Mouse (Mus musculus) kidney, adult 2 months (tissue): ENCODE results near the gene Hrc.

Experiments
- CTCF ChIP-seq: fragments of 200-500 bp; conservative IDR thresholded peaks from 2 replicates; pipeline ENCODE4 v1.5.1; 2011; ENCODE audit warnings: low read depth, mild to moderate bottlenecking, control low read depth, low read length, moderate library complexity, mixed read lengths; ENCODE audit not compliant: insufficient read depth, insufficient read length
- POLR2A ChIP-seq: fragments of 200-500 bp; IDR thresholded peaks from one replicate; pipeline ENCODE4 v1.6.1; 2011; ENCODE audit warnings: low read depth, low read length, control low read depth

- TF ChIP-seq CTCF (no peak), POLR2A (no peak)
Observed at GRCm38 (mm10) chr7:45336319-45336718, 1.2 kb downstream of the Hrc start.
